Mouse (Mus musculus) limb, embryonic 14.5 days (tissue): Measurements from ENCODE around the gene Pparg. TPM values are rescaled to one million over a fixed set of nuclear protein-coding genes. Genes with fewer than 3 reads are reported as not detected.

Experiments
- ATAC-seq: fragments of 200-750 bp; cut with Nextera tagmentation; 2 replicates; pipeline ENCODE4 v1.8.0; 2017; ENCODE audit warnings: low read depth, moderate number of reproducible peaks, moderate TSS enrichment; ENCODE audit not compliant: low FRiP score
- DNase-seq: peaks from one replicate; pipeline ENCODE4 v3.0.0-alpha.2; 2015; ENCODE audit warnings: low spot score
- H3K27ac ChIP-seq: fragments of 300-500 bp; sonication (generic); replicated peaks from 2 replicates; pipeline ENCODE4 v1.5.1; 2014; ENCODE audit warnings: low read depth, mild to moderate bottlenecking, low read length, moderate library complexity, mixed read lengths
- H3K27me3 ChIP-seq: fragments of 300-500 bp; sonication (generic); 2 replicates; pipeline ENCODE4 v1.6.1; 2014; ENCODE audit warnings: low read length, mixed read lengths; ENCODE audit not compliant: control insufficient read depth, insufficient read depth
- H3K36me3 ChIP-seq: fragments of 300-500 bp; sonication (generic); 2 replicates; pipeline ENCODE4 v1.6.1; 2014; ENCODE audit warnings: mild to moderate bottlenecking, low read length, moderate library complexity, mixed read lengths; ENCODE audit not compliant: control insufficient read depth, insufficient read depth
- H3K4me1 ChIP-seq: fragments of 300-500 bp; sonication (generic); 2 replicates; pipeline ENCODE4 v1.6.1; 2014; ENCODE audit warnings: antibody characterized with exemption, low read length, mixed read lengths; ENCODE audit not compliant: control insufficient read depth, insufficient read depth
- H3K4me2 ChIP-seq: fragments of 300-500 bp; sonication (generic); replicated peaks from 2 replicates; pipeline ENCODE4 v1.6.1; 2014; ENCODE audit warnings: low read depth, mild to moderate bottlenecking, low read length, moderate library complexity; ENCODE audit not compliant: severe bottlenecking
- H3K4me3 ChIP-seq: fragments of 300-500 bp; sonication (generic); replicated peaks from 2 replicates; pipeline ENCODE4 v1.5.1; 2014; ENCODE audit warnings: low read length
- H3K9ac ChIP-seq: fragments of 300-500 bp; sonication (generic); 2 replicates; pipeline ENCODE4 v1.6.1; 2014; ENCODE audit warnings: mild to moderate bottlenecking, low read depth, low read length, moderate library complexity; ENCODE audit not compliant: severe bottlenecking
- H3K9me3 ChIP-seq: fragments of 300-500 bp; sonication (generic); 2 replicates; pipeline ENCODE4 v1.6.1; 2016; ENCODE audit warnings: low read length; ENCODE audit not compliant: control insufficient read depth
- POLR2A ChIP-seq: fragments of 200-500 bp; IDR thresholded peaks from 2 replicates; pipeline ENCODE4 v1.8.0; 2012; ENCODE audit warnings: inconsistent platforms, mild to moderate bottlenecking, moderate library complexity, borderline replicate concordance; ENCODE audit not compliant: insufficient read depth, insufficient read length; ENCODE audit errors: extremely low read depth
- WGBS: fragments of 180-500 bp; shearing (Covaris S2); extraction: QIAGEN DNeasy Blood & Tissue Kit; methylation state at CpG from one replicate; pipeline ENCODE4 v1.1.7; 2014; 5-methylcytosine and 5-hydroxymethylcytosine counted together
- polyA plus RNA-seq, 2 experiments: library from polyadenylated mRNA; depleted of rRNA in 1 of 2; stranded (reverse) in 1 of 2; unstranded in 1 of 2; fragments of >200 nt; fragmentation: Nextera tagmentation in 1 of 2; extraction: Ambion mirVana in 1 of 2; gene quantifications; 2 replicates each; pipeline versions ENCODE4 v1.2.1 to v1.2.3; 2012 to 2014

The Pparg gene
- polyA plus RNA-seq, 2 experiments: 2.1 to 2.3 TPM

DNA sequence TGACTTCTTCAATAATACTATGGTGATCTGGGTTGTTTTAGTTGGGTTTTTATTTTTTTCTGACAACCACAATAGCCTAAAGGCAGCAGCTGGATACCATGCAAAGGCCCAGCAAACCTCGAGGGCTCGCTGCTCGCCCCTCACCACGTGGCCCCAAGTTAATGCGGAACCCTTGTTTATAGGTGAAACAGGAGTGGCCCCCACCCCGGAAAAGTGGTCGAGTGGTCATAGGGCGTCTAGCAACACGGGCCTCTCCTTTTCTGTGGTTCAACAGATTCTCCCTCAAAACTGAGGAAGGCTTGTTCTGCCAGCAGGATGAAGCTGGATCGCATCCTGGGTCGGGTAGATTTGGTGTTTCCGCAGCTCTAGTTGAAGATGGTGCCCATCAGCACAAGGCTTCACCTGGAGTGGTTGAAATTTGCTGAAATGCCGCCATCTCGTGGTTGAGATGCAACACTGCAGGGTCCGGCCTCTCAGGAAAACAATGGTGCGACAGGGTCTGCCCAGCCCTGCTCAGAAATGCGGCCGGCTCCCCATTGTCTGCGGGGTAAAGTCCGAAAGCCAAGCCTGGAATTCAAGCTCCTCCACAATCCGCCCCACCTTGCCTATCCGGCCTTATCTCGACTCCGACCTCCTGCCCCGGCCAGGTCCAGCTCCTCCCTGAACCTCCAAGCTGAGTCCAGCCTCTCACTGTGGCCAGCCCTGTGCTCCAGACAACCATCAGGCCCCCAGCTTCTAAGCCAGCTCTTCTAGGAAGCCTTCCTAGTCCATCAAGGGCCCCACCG, 178.1 kb downstream of the Pparg start:
- TF ChIP-seq POLR2A: peak; percentile 38; the same call in 1 of the 2 replicates
- ATAC-seq (peak; percentile 89), DNase-seq (peak; percentile 76)
- Histone ChIP-seq H3K9me3 (no peaks in the 10 kb centered on the region), H3K4me2 (peak overlapping the region; percentile 60), H3K27me3 (no peaks in the 10 kb centered on the region), H3K27ac (no peak overlapping the region), H3K4me3 (peak overlapping the region; percentile 29), H3K9ac (peak overlapping the region; percentile 67), H3K4me1 (peaks cover 1% of the 10 kb centered on the region; the same call in 1 of the 2 replicates), H3K36me3 (no peaks in the 10 kb centered on the region)
- 21% methylated on average over 26 of the region's 26 CpGs for WGBS

Other genes with a start within 250 kb of the Pparg start
- gene Syn2, start 226.0 kb upstream of the Pparg start, polyA plus RNA-seq (2012; rRNA removed): 1.6 TPM in 2 replicates
- 0.91 and 1.2 TPM in 2 replicates for gene Syn2, start 226.0 kb upstream of the Pparg start, polyA plus RNA-seq (2014; fragmentation: Nextera tagmentation; extraction: Ambion mirVana)
- not detected in 2 replicates for gene Gm17482, start 133.6 kb upstream of the Pparg start, polyA plus RNA-seq (2012; rRNA removed)
- not detected in 2 replicates for gene Gm17482, start 133.6 kb upstream of the Pparg start, polyA plus RNA-seq (2014; fragmentation: Nextera tagmentation; extraction: Ambion mirVana)
- 0.49 and 0.54 TPM in 2 replicates for gene Timp4, start 108.7 kb upstream of the Pparg start, polyA plus RNA-seq (2012; rRNA removed)
- gene Timp4, start 108.7 kb upstream of the Pparg start, polyA plus RNA-seq (2014; fragmentation: Nextera tagmentation; extraction: Ambion mirVana): 0.28 and 0.48 TPM in 2 replicates
- 13.3 and 16.3 TPM in 2 replicates for gene Tsen2, start 183.7 kb downstream of the Pparg start, polyA plus RNA-seq (2012; rRNA removed)
- 26.1 and 27.8 TPM in 2 replicates for gene Tsen2, start 183.7 kb downstream of the Pparg start, polyA plus RNA-seq (2014; fragmentation: Nextera tagmentation; extraction: Ambion mirVana)
- 0.05 TPM in 1 of 2 replicates, not detected in the other for gene Mkrn2os, start 231.6 kb downstream of the Pparg start, polyA plus RNA-seq (2012; rRNA removed)
- not detected in 2 replicates for gene Mkrn2os, start 231.6 kb downstream of the Pparg start, polyA plus RNA-seq (2014; fragmentation: Nextera tagmentation; extraction: Ambion mirVana)
- 28.9 and 40.7 TPM in 2 replicates for gene Mkrn2, start 241.0 kb downstream of the Pparg start, polyA plus RNA-seq (2012; rRNA removed)
- 31.0 and 34.1 TPM in 2 replicates for gene Mkrn2, start 241.0 kb downstream of the Pparg start, polyA plus RNA-seq (2014; fragmentation: Nextera tagmentation; extraction: Ambion mirVana)